Mouse (Mus musculus) cerebellum, postnatal 36 days (tissue): ENCODE data around the gene Hoxa13.

Experiments
- DNase-seq, 2 experiments: peaks; one replicate each; pipeline ENCODE4 v3.0.0; 2021 to 2022; ENCODE audit warnings: mixed read lengths in 2 of 2

Hoxa13 gene

DNA sequence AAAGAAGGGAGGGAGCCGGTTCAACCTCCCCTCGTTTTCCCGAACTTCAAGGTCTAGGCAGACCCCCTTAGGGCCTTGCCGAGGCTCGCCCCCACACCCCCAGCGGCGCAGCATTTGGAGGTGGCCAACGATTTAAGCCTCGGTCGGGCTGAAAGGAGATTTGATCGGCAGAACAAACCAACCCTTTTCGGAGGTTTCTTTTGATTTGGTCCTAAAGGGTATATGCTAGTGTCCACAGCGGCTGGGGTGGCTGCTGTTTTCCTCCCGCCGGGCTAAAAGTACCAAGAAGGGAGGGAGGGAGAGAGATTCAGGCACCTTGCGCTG is 11.3 kb downstream of the Hoxa13 start:
- no peak for DNase-seq

DNA sequence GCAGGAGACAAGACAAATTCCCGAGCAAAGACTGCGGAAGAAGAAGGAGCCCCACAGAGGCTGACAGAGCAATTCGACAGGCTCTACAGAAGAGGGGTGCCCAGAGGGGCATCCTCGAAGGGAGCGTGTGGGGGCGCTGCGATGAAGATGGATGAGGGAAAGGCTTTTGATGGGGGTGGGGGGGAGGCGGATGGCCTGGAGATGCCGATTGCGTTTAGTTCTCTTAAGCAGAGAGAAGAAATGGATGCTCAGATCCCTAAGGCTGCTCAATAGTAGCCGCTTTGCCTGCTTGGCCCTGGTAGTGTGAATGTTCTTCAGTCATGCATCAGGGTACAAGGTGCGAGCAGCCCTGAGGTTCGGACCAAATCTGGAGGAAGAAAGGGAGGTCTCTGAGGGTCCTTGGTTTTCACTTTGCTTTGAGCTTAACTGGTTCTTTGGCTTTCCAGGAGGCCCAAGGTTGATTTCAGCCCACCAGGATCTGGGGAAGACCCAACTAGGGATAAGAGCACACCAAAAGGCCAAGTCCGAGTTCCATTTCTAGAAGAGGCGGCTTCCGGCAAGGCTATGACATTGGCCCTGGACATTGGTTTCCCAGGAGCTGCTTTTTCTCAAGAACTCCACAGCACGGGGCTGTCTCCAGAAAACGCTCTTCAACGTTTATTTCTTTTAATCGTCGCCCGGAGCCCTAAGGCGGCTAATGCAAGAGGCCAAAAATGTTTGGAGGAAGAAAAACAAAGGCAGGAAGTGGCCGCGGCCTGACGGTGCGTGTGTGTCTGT is 11.9 kb downstream of the Hoxa13 start:
- DNase-seq, result no peak

DNA sequence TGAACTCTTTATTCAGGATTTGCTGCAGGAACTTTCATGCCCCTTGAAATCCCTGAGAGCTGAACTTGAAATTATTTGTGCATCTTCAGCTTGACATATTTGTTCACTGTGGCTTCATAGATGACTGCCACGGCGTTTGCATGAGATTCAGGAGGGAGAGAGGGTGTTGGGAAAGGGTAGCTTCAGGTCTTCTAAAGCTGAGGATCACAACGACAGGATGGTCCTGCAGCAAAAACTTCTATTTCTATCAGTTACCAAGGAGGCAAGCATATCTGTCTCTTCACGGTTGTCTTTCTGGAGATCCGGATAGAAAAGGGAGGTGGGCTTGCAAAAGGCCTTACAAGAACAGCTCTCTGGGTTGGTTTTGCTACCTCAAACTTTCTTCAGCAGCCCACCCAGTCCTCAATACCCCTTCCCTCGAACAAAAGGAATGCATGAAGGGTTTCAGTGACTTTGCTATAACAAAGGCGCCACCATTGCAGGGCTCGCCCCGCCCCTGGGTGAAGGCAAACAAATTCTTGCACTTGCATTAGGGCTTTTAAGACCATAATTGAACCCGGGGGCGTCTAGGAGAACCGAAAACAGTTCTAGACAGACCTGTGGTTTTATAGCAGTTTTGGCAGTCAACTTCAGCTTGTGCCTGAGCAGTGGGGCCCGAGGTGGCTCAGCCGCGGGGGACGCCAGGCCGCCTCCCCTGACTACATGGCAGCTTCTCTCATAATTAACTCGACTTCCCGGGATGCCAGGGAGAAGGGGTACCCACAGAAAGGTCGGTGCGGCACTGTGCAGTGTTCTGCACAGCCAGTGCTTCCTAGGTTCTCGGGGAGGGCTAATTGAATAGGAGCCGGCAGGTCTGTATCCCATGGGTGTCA is 12.7 kb downstream of the Hoxa13 start:
- DNase-seq, result no peak

DNA sequence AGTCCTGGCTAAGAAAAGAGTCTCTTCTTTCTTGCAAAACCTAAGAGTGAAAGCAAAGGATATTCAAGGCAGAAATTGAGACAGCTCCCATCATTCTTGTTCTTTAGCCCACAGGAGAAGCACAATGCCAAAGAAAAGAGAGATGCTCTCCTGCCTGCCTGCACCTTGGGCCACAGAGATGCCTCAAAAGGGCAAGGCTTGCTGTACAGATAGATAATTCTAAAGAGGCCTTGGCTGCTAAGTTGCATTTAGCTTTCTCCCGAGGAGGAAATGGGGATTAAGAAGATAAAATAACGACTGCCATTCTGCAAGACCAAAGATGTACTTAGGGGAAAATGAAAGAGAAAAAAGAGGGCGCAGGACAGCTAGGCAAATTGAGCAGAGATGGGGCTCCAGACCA is 13.8 kb downstream of the Hoxa13 start:
- no peak for DNase-seq

DNA sequence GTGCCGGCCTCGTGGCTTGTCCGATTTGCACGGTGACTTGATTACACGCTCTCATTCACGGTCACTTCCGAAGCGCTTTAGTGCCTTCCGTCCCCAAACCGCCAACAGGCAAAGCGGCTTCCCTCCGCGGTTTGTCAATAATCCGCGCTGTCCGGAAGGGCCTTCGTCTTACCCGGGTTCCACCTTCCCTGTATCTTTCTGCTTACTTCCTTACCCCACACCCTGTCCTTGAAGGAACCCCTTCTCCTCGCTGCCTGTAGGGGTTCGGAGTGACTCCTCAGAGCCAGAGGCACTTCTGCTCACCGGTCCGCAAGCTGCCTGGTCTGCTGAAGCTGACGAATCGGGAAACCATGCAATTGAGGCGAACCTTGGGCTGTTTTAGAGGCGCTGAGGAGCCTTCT is 14.3 kb downstream of the Hoxa13 start:
- DNase-seq, result no peak

DNA sequence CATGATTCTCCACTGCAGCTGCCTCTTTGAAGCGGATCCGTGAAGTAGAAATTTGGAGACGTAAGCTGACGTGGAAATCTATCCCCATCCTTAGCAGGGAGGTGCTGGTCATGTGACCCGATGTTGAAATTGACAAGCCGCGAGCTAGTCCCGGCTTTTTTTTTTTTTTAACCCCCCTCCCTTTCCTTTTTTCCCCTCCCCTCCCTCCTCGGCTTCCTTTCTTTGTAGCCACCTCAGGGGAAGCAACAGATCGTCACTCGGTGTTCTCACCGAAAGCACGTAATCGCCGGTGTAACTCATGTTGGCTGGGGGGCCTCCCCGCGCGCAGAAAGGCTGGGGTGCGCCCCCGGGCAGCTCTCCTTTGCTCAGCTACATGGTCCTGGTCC is 14.9 kb downstream of the Hoxa13 start, which contains the start of gene Hoxa11:
Hoxa11 (minus strand) TSS at position 54 of the 386 bp plus-strand sequence.
- DNase-seq, result no peak

DNA sequence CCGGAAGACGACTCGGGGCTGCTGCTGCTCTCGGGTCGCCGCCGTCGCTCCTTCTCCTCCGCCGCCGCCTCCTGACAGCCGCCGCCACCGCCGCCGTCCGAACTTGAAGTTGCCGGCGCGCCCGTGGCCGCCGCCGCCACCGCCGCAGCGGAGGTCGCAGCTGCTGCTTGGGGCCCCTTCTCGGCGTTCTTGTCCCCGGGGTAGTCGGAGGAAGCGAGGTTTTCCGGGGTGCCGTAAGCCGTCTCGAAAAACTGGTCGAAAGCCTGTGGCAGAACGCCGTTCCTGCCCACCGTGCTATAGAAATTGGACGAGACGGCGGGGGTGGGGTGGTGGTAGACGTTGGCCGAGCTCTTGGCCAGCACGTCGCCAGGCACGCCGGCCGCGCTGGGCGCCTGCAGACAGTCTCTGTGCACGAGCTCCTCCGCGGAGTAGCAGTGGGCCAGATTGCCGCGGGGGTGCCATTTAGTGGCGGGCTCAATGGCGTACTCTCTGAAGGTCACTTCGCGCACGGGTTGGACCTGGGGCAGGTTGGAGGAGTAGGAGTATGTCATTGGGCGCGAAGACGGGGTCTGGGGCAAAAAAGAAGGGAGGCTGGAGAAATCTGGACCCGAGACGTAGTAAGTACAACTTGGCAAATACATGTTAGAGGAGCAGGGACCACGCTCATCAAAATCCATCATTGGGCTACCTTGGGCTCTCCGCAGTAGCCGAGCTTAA is 15.5 kb downstream of the Hoxa13 start:
- no peak for DNase-seq

DNA sequence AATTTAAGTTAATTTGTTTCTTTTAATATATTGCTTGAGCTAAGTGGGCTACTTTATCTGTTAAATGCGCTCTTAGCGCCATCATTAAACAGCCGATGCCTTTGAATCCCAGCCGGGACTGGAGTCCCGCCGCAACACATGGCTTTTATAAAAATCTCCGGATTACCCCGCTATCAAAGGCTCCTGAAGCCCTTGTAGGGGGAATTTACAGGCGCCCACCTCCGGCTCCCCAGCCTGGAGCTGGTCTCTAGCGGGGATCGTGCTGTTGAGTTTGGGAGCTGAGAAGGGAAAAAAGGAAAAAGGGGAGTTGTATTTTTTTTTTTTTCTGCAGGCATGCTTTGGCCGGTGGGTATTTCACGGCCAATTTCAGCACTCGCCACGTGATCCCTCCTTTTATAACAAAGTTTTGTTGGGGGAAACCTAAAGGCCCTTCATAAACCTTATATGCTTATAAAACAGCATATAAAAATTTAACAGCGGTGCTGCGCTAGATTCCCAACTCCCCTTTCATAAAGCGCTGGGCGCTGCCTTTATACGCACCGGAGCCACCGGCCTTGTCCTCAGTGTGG is 16.1 kb downstream of the Hoxa13 start:
- no peak for DNase-seq

DNA sequence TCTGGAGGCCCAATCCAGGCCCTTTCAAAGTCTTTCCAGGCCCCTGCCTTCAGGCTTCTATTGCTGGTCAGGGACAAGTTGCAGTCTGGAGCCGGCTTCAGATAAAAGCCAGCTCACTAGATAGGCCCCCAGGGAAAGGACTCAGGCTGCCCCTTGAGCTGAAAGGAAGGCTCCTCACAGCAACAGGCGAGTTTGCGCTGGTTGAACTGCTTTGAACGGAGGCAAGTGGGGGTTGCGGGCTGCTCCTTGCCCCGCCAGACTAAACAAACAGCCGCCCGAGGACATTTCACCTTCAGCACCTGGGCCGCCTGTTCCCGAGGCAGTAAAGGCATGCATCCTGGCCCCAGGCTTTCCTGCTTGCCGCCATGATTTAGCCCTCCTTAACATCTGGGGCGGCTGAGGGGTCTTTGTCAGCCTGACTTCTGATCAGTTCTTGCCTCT is 17.0 kb downstream of the Hoxa13 start:
- no peak for DNase-seq

DNA sequence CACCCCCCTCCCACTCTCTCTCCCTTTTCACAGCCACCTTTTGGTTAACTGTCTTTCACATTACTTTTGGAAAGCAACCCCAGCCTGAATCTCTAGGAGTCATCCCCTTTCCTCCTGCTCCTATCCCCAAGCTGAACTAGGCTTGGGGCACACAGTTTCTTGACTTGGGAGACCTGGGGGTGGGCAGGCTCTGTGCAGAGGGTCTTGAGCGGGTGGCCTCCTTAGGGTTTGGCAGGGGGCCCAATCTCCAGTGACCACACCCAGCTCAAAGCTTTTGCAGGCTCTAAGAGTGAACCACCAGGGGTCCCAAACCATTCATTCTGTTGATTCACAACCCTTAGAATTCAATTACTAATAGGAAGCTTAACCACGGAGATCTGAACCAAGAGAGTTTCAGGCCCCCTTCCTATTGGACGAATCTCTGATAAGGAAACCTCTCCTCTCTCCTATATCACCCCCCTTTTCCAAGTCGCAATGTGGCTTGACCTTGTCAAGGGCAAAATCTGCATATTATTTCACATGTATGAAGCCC is 17.8 kb downstream of the Hoxa13 start:
- DNase-seq, result no peak

DNA sequence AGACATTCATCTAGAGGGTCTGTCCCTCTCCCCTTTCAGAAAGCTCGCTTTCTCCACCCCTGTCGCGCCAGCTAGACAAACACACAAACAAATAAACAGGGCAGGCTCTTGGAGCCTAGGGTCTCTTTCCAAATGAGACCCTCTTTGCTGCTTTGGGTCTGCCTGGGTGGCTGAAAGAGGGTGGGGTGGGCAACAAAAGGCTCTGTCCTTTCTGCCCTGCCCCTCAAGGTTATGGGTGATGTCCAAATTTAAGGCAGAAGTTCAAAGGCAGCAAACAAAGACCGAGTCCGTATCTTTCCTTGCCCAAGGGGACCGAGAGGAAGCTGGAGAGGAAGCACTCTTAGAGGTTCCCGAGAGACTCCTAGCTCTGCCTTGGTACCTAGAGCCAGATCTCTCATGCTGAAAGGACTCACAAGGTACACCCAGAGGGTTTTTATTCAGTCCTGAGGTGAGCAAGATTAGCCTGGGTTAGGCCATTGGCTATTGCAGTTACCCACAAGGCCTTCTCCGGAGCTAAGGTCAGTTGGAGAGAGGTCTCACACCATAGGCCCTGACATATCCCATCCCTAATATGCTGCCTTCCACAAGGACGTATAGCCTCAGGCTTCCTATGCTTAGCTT is 19.6 kb downstream of the Hoxa13 start:
- no peak for DNase-seq

DNA sequence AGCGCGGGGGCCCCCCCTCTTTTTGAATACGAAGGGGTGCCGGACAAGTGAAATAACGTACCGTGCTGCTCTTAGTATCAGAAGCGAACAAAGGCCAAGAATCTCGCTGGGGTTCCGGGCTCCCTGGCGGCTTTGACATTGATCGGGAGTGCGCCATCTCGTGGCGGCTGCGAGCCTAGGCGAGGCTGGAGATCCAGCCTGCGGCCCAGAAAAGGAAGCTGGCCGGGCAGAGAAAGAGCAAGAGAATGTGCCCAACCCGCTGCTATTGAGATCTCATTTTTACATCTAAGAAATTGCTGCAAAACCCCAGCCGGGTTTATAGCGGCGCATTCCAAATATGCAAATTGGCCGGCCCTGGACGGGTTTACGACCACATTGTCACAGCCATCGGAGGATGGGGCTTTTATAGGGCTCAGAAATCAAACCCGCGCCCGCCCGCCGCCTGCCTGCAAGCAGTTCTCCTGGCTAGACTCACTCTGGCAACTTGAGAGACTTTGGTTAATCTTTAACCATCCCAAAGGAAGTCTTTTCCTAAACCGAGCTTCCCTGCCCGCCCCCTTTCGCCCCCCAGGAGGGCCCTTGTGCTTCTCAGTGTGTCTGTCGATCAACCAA is 20.2 kb downstream of the Hoxa13 start, which contains the start of gene Hoxa10:
Hoxa10 (minus strand) TSS at position 466 of the 612 bp plus-strand sequence.
- no peak for DNase-seq

DNA sequence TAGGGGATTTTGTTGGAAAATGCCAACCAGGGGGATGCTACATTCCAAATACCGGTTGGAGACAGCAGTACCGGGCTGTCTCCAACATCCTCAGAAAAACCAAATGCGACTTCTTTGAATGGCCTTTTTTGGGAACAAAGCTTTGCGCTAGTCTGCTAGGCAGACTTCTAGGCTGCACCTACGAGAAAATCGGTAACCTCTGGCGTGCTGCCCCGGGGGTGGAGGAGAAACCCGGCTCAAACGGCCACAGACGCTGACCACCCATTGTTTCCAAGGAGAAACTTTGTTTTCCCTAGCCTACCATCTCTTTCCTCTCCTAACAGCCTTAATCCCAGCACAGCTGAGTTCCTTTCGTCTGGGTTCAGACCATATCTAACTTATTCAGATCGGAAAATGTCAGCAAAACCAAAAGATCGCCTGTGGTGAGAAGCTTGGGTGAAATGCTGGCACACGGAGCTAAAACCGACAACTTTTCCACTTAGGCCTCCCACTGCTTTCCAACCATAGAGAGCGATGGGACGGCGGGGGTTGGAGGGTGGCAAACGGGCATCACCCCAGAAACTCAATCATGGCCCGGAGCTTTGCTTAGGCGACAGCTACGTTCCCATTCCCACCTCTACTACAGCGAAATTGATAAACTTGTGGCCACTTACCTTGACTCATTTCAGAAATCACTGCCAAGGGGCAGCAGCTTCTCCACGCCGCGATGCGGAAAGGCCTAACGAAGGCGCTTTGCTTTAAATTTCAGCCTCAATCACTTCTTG is 20.9 kb downstream of the Hoxa13 start:
- DNase-seq, result no peak

DNA sequence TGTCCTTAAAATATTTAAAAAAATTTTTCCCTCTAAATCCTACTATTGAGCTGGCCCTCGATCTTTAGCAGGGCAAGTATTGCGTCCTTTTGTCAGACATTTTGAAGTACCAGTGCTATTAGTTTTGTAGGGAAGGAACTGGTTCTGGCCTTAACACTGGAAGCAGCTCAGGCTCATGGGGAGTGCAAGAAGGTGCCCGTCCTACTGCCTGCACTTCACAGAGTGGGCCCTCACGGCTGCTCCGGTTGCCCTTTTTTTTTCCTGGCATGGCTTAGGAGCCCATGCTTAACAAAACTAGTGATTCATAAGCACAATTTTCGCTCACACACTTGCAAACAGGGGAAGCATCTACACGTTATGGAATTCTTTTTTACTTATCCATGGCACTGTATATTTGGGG is 21.7 kb downstream of the Hoxa13 start:
- DNase-seq, result no peak

DNA sequence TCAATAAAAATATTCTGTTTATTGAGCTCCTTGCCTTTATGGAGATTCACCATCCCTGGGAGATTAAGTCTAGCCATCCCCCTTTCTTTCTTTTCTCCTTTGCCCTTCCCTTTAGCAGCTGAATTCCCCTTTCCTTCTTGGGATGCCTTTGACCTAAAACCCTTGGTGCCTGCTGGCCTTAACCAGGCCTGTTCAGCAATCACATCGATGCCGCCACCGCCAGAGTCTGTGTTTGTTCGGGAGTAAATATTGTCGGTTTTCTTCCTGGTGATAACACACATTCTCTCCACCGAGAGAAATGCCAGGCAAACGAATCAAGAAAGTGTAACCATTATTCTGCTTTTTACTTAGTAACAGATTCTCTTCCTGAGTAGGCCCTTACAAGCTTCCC is 22.5 kb downstream of the Hoxa13 start:
- no peak for DNase-seq

DNA sequence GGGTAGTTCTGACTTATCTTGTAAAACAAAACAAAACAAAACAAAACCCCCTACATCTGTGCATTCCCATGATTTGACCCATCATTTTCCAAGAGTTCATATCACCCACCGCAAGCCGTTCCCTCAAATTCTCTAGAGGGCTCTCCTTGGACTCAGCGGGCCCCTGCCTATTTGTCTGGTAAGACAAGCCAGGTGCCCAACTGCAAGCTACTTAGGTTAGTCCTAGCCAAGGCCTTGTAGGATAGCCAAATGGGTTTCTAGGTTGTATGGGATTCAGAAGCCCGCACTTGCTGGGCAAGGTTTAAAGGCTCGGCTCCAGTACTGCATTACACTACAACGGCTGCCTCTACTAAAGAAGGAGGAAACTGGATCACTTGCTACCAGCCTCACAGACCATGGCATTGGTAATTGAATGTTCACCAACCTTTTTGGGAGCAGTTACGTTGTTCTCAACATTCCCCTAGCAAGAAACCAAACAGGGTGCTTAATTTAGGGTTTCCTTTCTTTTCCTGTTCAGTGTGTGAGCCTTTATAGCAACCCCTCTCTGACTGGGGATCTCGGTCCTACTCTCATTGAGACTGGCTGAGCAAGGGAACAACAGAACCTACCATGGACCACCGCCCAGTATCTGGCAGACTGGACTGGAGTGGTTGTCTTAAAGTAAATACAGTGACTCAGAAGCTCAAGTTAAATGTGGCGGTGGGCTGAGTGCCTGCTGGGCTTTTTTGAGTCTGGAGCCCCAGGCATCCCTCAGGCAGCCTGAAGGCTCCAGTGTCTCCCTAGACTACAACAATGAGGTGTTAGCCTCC is 23.1 kb downstream of the Hoxa13 start:
- DNase-seq, result no peak

DNA sequence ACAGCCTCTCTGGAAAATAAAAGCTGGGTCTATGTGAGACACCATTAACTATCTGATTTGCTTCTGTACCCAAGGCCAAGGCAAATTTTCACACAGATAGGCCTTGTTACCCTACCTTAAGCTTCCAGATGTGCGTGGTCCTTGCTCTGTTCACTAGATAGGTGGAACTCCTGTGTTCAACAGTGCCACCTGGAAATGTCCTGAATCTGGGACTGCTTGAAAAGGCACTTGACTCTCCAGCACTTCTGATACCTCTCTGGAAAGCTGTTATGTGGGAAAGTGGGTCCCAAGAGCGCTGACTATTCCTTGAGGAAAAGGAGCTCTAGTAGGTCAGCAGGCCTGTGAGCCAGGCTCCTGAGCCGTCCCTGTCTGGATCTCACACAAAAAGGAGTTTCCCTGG is 23.9 kb downstream of the Hoxa13 start:
- no peak for DNase-seq

DNA sequence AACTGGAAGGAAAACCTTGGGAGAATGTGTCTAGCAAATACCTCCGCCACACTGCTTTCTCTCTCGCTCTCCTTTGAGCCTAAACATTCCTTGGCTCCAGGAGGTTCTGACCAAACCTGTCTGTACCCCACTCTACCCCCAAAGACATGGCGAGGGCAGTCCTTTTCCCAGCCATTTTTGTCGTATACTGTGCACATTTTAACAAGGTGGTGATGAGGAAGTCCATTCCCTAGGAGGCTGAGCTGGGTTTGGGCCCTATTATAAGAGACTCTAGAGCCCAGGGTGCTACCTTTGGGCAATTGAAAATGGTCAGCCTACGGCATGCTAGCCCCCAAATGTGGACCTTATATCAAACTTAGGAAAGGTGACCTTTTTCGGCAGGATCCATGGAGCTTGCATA is 24.8 kb downstream of the Hoxa13 start:
- no peak for DNase-seq

DNA sequence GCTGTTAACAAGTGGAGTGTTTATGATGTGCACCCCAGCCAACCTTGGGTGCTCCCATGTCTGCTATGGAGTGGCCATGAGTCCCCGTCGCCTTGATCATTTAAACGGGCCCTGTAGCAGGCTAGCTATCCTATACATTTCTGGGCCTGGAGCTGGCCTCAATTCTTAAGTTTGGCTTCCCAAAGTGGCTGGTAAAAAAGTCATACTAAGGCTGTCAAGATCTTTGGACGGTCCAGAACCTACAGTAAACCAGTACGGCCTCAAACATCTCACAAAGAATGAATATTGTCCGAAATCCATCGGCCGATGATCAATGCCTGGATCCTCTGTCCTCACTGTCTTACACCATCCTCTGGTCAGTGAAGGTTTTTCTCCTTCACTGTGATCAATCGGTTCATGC is 25.4 kb downstream of the Hoxa13 start:
- no peak for DNase-seq

DNA sequence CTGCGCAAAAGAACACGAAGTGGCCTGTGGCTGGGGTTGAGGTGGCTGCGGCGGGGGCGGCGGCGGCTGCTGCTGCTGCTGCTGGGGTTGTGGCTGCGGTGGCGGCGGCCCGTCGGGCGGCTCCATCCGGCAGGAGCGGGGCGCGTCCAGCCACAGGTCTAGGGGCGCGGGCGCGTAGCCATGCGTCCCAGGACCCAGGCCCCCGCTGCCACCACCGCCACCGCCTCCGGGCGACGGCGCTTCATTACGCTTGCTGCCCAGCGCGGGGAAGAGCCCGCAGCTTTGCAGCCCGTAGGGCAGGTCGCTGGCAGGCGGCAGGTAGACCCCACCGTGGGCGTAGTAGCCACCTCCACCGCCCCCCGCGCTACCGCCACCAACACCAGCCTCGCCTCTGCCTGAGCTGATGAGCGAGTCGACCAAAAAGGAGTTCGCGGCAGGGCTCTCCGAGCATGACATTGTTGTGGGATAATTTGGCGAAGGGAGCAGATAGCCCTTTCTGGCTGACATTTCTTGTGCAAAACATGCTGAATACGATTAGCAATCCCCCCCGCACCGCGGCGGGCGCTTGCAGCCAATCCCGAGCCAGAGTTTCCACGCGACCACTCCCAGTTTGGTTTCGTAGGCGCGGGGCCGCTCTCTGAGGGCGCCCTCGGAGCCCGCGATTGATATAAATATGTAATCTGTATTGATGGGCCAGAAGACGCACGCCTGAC is 26.1 kb downstream of the Hoxa13 start:
- no peak for DNase-seq
